Mouse (Mus musculus) embryonic facial prominence, embryonic 14.5 days (tissue): ENCODE data around the gene Slc25a30. TPM values are rescaled to one million over a fixed set of nuclear protein-coding genes. Genes with fewer than 3 reads are reported as not detected.
A peak's percentile ranks its signal among the peaks of the same experiment; 100 is the strongest.

Source experiments
- ATAC-seq: fragments of 200-750 bp; cut with Nextera tagmentation; 2 replicates; pipeline ENCODE4 v1.8.0; 2017; ENCODE audit warnings: low read depth, moderate number of reproducible peaks, moderate TSS enrichment
- DNase-seq: peaks from one replicate; pipeline ENCODE4 v3.0.0-alpha.2; 2015; ENCODE audit warnings: low spot score
- H3K27ac ChIP-seq: fragments of 300-500 bp; sonication (generic); replicated peaks from 2 replicates; pipeline ENCODE4 v1.5.1; 2014; ENCODE audit warnings: low read depth, mild to moderate bottlenecking, low read length, moderate library complexity
- H3K27me3 ChIP-seq: fragments of 300-500 bp; sonication (generic); replicated peaks from 2 replicates; pipeline ENCODE4 v1.6.1; 2014; ENCODE audit warnings: low read length; ENCODE audit not compliant: control insufficient read depth, insufficient read depth
- H3K36me3 ChIP-seq: fragments of 300-500 bp; sonication (generic); 2 replicates; pipeline ENCODE4 v1.6.1; 2014; ENCODE audit warnings: low read length, mixed read lengths; ENCODE audit not compliant: control insufficient read depth, insufficient read depth
- H3K4me1 ChIP-seq: fragments of 300-500 bp; sonication (generic); 2 replicates; pipeline ENCODE4 v1.6.1; 2014; ENCODE audit warnings: antibody characterized with exemption, low read length; ENCODE audit not compliant: control insufficient read depth, insufficient read depth
- H3K4me2 ChIP-seq: fragments of 300-500 bp; sonication (generic); 2 replicates; pipeline ENCODE4 v1.6.1; 2014; ENCODE audit warnings: low read depth, mild to moderate bottlenecking, low read length, moderate library complexity, mixed read lengths
- H3K4me3 ChIP-seq: fragments of 300-500 bp; sonication (generic); 2 replicates; pipeline ENCODE4 v1.5.1; 2014; ENCODE audit warnings: low read depth, mild to moderate bottlenecking, low read length
- H3K9ac ChIP-seq: fragments of 300-500 bp; sonication (generic); 2 replicates; pipeline ENCODE4 v1.6.1; 2014; ENCODE audit warnings: low read depth, mild to moderate bottlenecking, low read length, moderate library complexity, mixed read lengths
- H3K9me3 ChIP-seq: fragments of 300-500 bp; sonication (generic); 2 replicates; pipeline ENCODE4 v1.6.1; 2016; ENCODE audit warnings: low read length; ENCODE audit not compliant: control insufficient read depth
- WGBS: fragments of 180-500 bp; shearing (Covaris S2); extraction: QIAGEN DNeasy Blood & Tissue Kit; methylation state at CpG from one replicate; pipeline ENCODE4 v1.1.7; 2014; 5-methylcytosine and 5-hydroxymethylcytosine counted together
- polyA plus RNA-seq: library from polyadenylated mRNA; unstranded; fragments of >200 nt; fragmentation: Nextera tagmentation; extraction: Ambion mirVana; gene quantifications from 2 replicates; pipeline ENCODE4 v1.2.1, GENCODE M21; 2014

Slc25a30 gene
- polyA plus RNA-seq, 1 experiment from 2014 or later = 4.4 TPM

- H3K9me3 ChIP-seq = no peaks in the 10 kb centered on the region
- 63% methylated on average over 10 of the region's 10 CpGs for WGBS
- no peaks in the 10 kb centered on the region for H3K4me1 ChIP-seq
- DNase-seq = peak; percentile 51
- no peak overlapping the region for H3K27ac ChIP-seq
- 0 out of 2 replicates have a peak, but pooled peaks cover 6% of the 10 kb centered on the region for H3K36me3 ChIP-seq
- H3K27me3 ChIP-seq = no peaks in the 10 kb centered on the region
- H3K9ac ChIP-seq = no peak overlapping the region
- H3K4me3 ChIP-seq = no peak overlapping the region
- no peak overlapping the region for H3K4me2 ChIP-seq
- ATAC-seq = no peak
Measured at GRCm38 (mm10) chr14:75761028-75761805, 25.6 kb downstream of the Slc25a30 start.

GRCm38 (mm10) chr14:75758401-75758800 is 28.4 kb downstream of the Slc25a30 start:
- Histone ChIP-seq H3K4me2 (no peak overlapping the region), H3K4me3 (no peak overlapping the region), H3K9me3 (no peaks in the 10 kb centered on the region), H3K36me3 (0 out of 2 replicates have a peak, but pooled peaks cover 6% of the 10 kb centered on the region), H3K9ac (no peak overlapping the region), H3K4me1 (peaks cover 1% of the 10 kb centered on the region; the same call in 1 of the 2 replicates), H3K27ac (no peak overlapping the region), H3K27me3 (no peaks in the 10 kb centered on the region)
- DNase-seq (no peak), ATAC-seq (no peak)
- WGBS = 70% methylated on average over 7 of the region's 7 CpGs

GRCm38 (mm10) chr14:75757821-75758220 is 29.0 kb downstream of the Slc25a30 start:
- H3K9me3 ChIP-seq = no peaks in the 10 kb centered on the region
- WGBS = 76% methylated on average over 2 of the region's 2 CpGs

GRCm38 (mm10) chr14:75756971-75757370 is 29.9 kb downstream of the Slc25a30 start:
- Histone ChIP-seq H3K4me2 (no peak overlapping the region), H3K9me3 (no peaks in the 10 kb centered on the region), H3K36me3 (no peaks in the 10 kb centered on the region), H3K27ac (no peak overlapping the region), H3K4me3 (no peak overlapping the region), H3K27me3 (no peaks in the 10 kb centered on the region), H3K9ac (no peak overlapping the region), H3K4me1 (peaks cover 10% of the 10 kb centered on the region)
- no peak for ATAC-seq
- no peak for DNase-seq
- WGBS = 85% methylated on average over 6 of the region's 6 CpGs

More at GRCm38 (mm10) chr14:75757821-75758220, 29.0 kb downstream of the Slc25a30 start:
- Histone ChIP-seq H3K4me1 (peaks cover 7% of the 10 kb centered on the region), H3K27me3 (no peaks in the 10 kb centered on the region), H3K4me2 (no peak overlapping the region), H3K9ac (no peak overlapping the region), H3K4me3 (no peak overlapping the region), H3K27ac (no peak overlapping the region), H3K36me3 (0 out of 2 replicates have a peak, but pooled peaks cover 6% of the 10 kb centered on the region)
- ATAC-seq (no peak), DNase-seq (no peak)

- Histone ChIP-seq H3K36me3 (no peaks in the 10 kb centered on the region), H3K4me2 (peak within 1 kb of the TSS; percentile 77), H3K27ac (peak within 1 kb of the TSS; percentile 84), H3K4me3 (peak within 1 kb of the TSS; percentile 98), H3K4me1 (peaks cover 10% of the 10 kb centered on the region), H3K27me3 (no peaks in the 10 kb centered on the region), H3K9ac (peak within 1 kb of the TSS; percentile 93), H3K9me3 (no peaks in the 10 kb centered on the region)
- ATAC-seq (peak; percentile 99), DNase-seq (peak; percentile 97)
- WGBS = under 1% methylated on average over 35 of the region's 78 CpGs
Measured at GRCm38 (mm10) chr14:75753991-75754817, 32.6 kb downstream of the Slc25a30 start, which contains the start of gene Cog3. Gene Cog3, minus strand, starts transcription at chr14:75754517.

- Histone ChIP-seq H3K9ac (peak overlapping the region; percentile 93), H3K36me3 (no peaks in the 10 kb centered on the region)
- 61% methylated on average over 8 of the region's 8 CpGs for WGBS
Measured at GRCm38 (mm10) chr14:75753206-75753605, 33.6 kb downstream of the Slc25a30 start.

GRCm38 (mm10) chr14:75751040-75751439 is 35.8 kb downstream of the Slc25a30 start:
- 86% methylated on average over 4 of the region's 4 CpGs for whole genome bisulfite sequencing
- 0 out of 2 replicates have a peak overlapping the region, but pooled peaks have one; percentile 19 for H3K9ac ChIP-seq

More at GRCm38 (mm10) chr14:75753206-75753605, 33.6 kb downstream of the Slc25a30 start:
- Histone ChIP-seq H3K27ac (no peak overlapping the region), H3K9me3 (no peaks in the 10 kb centered on the region), H3K4me3 (peak overlapping the region; percentile 98), H3K27me3 (no peaks in the 10 kb centered on the region), H3K4me1 (peaks cover 10% of the 10 kb centered on the region), H3K4me2 (peak overlapping the region; percentile 77)
- DNase-seq (no peak), ATAC-seq (no peak)

GRCm38 (mm10) chr14:75749123-75749522 is 37.7 kb downstream of the Slc25a30 start:
- Histone ChIP-seq H3K9me3 (no peaks in the 10 kb centered on the region), H3K4me3 (no peak overlapping the region), H3K36me3 (peaks cover 20% of the 10 kb centered on the region), H3K4me2 (no peak overlapping the region), H3K4me1 (peaks cover 10% of the 10 kb centered on the region), H3K27me3 (no peaks in the 10 kb centered on the region), H3K9ac (no peak overlapping the region), H3K27ac (no peak overlapping the region)
- WGBS = 89% methylated on average over 4 of the region's 4 CpGs
- DNase-seq (no peak), ATAC-seq (no peak)

More at GRCm38 (mm10) chr14:75751040-75751439, 35.8 kb downstream of the Slc25a30 start:
- Histone ChIP-seq H3K4me2 (no peak overlapping the region), H3K4me1 (peaks cover 10% of the 10 kb centered on the region), H3K36me3 (peaks cover 10% of the 10 kb centered on the region), H3K4me3 (no peak overlapping the region), H3K9me3 (no peaks in the 10 kb centered on the region), H3K27me3 (no peaks in the 10 kb centered on the region), H3K27ac (no peak overlapping the region)
- DNase-seq (no peak), ATAC-seq (no peak)
